Mouse (Mus musculus) cerebellum, adult 9-10 months (tissue): ENCODE data around the gene Orc1.

Experiments used
- DNase-seq: peaks from one replicate; pipeline ENCODE4 v3.0.0; 2022

The Orc1 gene

DNA sequence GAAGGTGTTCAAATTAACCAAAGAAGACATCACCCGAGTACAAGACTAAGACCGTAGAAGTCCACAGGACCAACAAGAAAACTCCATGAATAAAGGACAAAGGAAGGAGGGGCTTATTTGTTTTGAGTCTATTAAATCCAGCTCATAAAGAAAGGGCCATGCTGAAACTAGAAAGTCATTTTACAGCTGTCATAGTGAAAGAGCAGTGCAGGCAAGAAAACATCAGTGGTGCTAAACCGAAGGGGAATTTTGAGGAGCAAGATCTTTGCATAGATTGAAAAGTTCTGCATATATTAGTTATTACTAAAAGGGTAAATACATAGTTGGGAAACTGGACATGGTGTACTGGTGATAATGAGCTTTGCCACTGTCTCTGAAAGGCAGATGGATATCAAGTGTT lies 58.5 kb downstream of the Orc1 start:
- no peak for DNase-seq

DNA sequence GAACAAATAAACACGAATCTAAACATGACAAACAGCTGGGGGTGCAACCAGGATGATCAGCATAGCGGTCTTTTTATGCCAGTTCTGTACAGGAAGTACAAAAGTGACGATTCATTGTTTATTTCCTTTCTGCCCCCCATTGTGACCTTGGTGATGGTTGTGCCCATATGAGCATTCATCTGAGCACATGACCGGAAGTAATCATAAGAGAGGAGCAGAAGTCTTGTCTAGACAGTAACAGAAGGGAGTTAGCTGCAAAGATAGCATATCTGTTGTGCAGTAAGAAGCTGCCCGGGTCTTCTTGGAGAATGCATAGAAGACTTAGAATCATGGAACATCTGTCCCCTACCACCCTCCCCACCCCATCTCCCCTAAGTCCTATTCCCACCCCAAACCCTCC lies 59.5 kb downstream of the Orc1 start:
- no peak for DNase-seq

DNA sequence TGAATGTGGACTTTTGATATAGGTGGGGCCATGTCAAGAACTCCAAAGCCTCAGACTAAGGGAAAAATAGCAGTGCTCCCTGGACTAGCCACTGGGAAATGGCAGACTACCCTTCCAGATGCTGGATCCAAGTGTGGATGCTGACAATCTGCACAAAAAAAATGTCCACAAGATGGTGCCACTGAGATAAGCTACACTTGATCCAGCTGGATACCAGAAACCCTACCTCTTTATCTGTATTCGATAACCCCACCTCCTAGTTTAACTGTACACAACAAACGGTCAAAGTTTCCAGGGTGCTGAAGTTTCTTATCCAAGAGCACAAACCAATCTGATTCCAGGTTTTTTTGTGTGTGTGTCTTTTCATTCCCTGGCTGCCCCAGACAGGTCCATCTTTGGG lies 85.2 kb downstream of the Orc1 start:
- peak; percentile 16 for DNase-seq
